Mouse (Mus musculus) heart, postnatal 14 days (tissue): ENCODE results near the gene Ms4a6b. TPM values are rescaled to one million over a fixed set of nuclear protein-coding genes. Genes with fewer than 3 reads are reported as not detected.
"Not testable (repeated sequence)": the region's sequence is repeated elsewhere in the genome, so short reads cannot be mapped to it uniquely, and the experiment has no call there.

Experiments
- DNase-seq, 2 experiments: peaks; one replicate each; pipeline ENCODE4 v3.0.0; 2021 to 2022
- intact Hi-C: fragments of 180-260 bp; cut with DNase I; formaldehyde crosslinking; loops from one replicate; pipeline ENCODE4 v1.15.1; 2025
- long read RNA-seq, 2 experiments: library from polyadenylated mRNA; stranded (forward); transcript quantifications; one replicate each; pipeline ENCODE4 v2.0.0; 2021
- total RNA-seq, 2 experiments: library from RNA; stranded (reverse); gene quantifications; 2 replicates each; pipeline ENCODE4 v1.2.3; 2021

Gene Ms4a6b
- total RNA-seq = 1 to 10 TPM; 5.9 to 7.1 TPM
- long read RNA-seq, experiment 1, transcript Ms4a6b-201 (7 exons, 1,687 nt) = major isoform, 9 of 10 reads
- long read RNA-seq, experiment 1, partial matches to known transcripts = 0 of 10 reads
- long read RNA-seq, experiment 1, other reads (novel, unspliced or antisense) = 1 of 10 reads
- long read RNA-seq, experiment 2, partial matches to known transcripts = 0 of 5 reads
- long read RNA-seq, experiment 2, other reads (novel, unspliced or antisense) = 1 of 5 reads

DNA sequence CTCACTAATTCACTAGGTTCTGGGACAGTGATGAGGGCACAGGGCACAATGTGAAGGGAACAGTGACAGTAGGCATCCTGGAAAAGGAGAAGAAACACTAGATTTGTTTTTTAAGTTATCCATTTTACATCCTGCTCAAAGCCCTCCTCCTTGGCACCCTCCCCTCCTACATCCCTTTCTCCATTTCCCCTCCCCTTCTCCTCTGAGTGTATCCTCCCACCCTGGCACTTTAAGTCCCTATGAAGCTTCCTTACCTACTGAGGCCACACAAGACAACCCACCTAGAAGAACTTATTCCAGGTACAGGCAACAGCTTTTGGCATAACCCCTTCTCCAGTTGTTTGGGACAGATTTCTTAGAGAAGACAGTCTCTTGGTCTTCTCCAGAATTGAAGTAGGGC is at the start of gene Ms4a6b:
Gene Ms4a6b, plus strand, starts transcription at position 267 of the 400 bp plus-strand sequence.
- no peak for DNase-seq
- intact Hi-C loops = no loop called here

DNA sequence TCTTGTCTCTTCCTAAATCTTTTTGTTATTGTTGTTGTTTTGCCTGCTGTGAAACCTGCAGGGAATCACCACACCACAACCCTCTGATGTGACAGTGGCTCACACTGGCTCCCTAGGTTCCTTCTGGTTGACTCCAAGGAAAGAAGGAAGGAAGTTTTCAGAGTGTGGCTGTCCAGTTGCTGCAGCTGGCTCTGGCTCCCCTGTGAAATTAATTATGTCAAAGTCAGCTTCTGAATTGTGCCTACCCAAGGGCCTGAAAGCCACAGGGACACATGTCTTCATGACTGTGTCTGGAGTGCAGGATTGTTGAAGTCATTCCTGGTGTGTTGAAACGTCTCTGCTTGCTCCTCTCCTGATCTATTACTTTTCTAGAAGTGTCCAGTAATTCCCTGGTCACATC is 48.0 kb upstream of the Ms4a6b start:
- DNase-seq, intact Hi-C loops: not testable (repeated sequence)

DNA sequence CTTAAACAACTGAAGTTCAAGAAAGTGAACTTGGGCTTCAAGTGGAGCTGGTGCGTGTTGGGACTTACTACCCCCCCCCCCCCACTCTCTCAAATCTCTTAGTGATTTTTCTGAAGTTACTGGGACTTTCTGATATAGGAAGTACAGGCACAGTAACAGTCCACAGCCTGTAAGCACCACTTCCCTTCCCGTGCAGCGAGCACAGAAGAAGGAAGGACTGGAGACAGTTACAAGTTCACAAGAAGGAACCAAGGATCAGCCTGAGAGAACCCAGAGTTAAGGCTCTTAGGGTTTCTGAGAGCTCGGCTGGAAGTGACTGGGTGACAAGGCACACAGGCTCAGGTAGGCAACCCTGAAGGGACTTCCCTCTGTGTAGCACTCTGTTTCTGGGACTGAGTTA is 47.1 kb upstream of the Ms4a6b start, which contains the start of gene Ms4a6c:
Gene Ms4a6c, plus strand, starts transcription at position 152 of the 400 bp plus-strand sequence.
- DNase-seq, intact Hi-C loops: not testable (repeated sequence)

DNA sequence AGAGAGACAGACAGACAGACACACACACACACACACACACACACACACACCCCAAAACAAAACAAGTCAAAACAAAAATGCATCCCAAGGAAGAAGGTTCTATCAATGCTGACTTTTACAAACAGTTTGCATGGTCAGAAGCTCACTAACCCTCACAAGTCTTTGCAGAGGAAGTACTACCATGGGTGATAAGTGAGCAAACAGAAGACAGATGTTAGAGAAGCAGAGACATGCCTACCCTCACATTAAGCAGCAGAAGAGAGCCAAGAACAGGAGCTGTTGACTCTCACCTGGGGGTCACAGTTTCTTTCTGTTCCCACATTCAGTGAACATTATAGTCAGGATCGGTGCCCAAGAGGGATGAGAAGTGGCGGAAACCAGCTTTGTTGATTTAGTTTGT is 36.6 kb upstream of the Ms4a6b start:
- intact Hi-C loops = no loop called here
- no peak for DNase-seq

DNA sequence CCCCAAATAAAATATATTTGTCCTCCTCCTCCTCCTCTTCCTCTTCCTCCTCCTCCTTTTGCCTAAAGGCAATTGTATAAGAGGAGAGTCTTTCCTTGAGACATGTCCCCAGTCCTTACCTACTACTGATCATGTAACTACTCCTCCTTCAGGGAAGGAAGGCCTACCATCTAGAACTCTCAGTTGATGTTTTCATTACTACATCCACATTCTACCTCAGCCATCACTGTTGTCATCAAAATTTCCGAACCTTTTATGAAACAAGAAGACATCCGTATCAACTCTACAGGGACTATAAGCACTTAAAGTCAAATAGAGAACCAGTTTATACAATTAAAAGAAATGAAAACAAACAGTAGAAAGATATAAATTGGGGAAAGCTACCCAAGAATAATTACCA is 33.6 kb upstream of the Ms4a6b start:
- DNase-seq = no peak
- intact Hi-C loops = no loop called here

DNA sequence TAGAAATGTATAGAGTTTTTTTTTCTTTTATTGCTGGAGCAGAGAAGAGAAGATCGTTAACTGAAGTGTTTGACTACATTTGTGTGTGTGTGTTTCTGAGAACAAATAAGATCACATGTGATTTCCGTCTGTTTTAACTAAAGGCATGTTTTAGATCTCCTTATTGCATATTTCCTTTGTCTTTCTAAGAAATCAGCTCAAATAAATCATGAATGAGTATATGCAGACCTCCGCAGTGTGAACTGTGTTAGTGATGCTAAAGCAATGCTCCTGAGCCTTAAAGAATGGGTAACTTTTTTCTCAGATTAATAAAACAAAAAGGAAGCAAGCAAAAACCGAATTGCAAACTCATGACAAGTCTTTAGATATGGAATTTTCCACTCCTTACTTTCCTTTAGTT is 32.4 kb upstream of the Ms4a6b start:
- no peak for DNase-seq
- intact Hi-C loops = no loop called here

DNA sequence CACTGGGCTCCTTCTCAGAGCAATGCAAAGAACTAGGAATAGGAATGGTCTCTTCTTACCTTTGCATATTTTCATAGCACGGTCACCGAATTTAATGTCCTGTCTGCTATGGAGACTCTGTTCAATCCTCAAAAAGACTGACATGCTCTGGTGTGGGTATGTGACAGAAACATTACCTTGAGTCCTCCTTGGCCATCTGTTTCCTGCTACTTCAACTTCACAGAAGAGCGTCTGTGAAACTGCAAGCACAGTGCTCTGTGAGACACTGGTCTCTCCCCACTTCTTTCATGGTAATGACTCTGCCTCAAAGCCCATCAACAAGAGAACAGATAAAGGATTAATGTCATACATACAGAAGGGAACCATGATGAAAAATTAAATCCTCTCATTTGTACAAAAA is 31.9 kb upstream of the Ms4a6b start:
- intact Hi-C loops = no loop called here
- no peak for DNase-seq

DNA sequence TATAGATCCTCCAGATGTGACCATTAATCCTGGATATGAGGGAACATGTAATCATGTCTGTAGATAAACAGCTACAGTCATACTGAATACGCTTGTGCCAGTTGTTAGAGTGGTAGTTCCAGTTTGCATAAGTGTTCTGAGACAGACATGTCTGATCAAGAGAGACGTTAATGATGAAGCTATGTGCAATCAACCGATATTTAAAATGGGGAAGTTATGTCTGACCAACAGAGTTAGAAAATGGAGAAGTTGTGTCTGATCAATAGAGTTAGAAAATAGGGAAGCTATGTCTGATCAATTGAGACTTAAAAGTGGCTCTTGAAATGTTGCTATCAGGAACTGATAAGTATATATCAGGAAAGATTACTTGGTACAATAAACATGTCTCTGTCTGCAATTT is 31.0 kb upstream of the Ms4a6b start:
- intact Hi-C loops = no loop called here
- DNase-seq = no peak

DNA sequence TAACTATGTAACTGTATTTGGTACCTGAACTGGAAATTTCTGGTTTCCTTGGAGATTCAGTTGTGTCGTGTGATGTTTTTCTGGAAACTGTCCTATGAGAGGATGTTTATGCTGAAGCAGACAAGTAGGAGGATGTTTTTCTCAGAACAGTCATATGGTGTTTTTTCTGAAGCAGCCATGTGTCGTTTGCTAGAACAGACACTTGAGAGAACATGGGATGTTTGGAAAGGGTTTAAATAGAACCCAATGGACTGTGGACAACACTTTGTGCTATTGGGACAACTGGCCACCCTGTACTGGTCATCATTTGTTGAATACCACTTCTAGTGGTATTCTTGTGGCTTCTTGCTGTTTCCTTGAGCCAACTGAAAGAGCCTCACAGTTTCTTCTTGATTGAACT is 30.6 kb upstream of the Ms4a6b start, which contains the start of gene Gm8369:
Gene Gm8369, plus strand, starts transcription at position 193 of the 400 bp plus-strand sequence.
- intact Hi-C loops = no loop called here
- DNase-seq = no peak

DNA sequence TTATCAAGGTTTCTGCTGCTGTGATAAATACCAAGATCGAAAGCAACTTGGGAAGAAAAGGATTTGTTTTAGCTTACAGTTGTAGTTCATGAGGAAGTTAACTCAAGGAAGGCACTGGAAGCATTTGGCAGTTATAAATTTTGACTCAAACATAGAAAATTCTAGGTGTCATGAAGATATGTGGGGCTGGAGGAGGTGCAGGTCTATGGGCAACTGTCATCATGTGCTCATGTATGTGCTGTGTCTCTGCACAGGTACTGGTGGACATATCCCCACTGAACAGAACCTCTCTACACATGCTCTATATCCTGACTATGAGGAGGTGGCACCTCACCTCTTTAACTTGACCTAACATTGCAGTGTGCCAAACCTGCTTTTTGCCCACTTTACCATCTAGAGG is 29.7 kb upstream of the Ms4a6b start:
- intact Hi-C loops = no loop called here

DNA sequence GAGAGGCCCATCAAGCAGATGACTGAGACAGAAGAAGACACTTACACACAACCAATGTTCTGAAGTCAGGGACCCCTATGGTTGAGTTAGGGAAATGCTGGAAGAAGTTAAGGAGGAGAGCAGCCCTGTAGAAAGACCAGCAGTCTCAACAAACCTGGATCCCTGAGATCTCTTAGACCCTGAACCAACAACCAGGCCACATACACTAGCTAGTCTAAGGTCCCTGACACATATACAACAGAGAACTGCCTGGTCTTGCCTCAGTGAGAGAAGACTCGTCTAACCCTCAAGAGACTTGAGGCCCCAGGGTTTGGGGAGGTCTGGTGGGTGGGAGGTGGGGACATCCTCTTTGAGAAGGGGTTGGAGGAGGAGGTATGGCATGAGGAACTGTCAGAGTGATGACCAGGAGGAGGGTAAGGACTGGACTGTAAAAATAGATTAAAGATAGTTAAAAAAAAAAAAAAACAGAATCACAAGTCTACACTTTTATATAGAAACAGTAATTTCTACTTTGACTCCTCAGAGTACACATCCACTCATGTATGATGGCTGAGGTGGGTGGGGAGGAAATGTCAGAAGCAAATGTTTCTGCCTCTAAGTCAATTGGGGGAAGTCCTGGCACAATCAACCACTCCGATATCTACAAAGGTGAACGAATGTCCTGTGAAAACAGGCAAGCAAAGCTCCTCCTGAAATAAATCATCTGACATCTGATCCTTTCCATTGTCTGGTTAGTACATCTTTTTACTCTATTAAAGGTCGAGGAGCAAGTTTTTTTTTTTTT is 24.7 kb upstream of the Ms4a6b start:
- no peak for DNase-seq
- intact Hi-C loops = no loop called here

More for the DNA sequence above, 29.7 kb upstream of the Ms4a6b start:
- DNase-seq = no peak

DNA sequence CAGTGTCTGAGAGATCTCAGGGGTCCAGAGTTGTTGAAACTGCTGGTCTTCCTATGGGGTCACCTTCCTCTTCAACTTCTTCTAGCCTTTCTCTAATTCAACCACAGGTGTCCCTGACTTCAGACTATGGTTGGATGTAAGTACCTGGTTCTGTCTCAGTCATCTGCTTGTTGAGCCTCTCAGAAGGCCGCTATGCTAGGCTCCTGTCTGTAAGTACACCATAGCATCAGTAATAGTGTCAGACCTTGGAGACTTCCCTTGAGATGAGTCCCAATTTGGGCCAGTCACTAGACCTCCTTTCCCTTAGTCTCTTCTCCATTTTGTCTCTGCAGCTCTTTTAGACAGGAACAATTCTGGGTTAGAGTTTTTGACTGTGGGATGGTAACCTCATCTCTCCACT is 23.6 kb upstream of the Ms4a6b start:
- DNase-seq = no peak
- intact Hi-C loops = no loop called here

DNA sequence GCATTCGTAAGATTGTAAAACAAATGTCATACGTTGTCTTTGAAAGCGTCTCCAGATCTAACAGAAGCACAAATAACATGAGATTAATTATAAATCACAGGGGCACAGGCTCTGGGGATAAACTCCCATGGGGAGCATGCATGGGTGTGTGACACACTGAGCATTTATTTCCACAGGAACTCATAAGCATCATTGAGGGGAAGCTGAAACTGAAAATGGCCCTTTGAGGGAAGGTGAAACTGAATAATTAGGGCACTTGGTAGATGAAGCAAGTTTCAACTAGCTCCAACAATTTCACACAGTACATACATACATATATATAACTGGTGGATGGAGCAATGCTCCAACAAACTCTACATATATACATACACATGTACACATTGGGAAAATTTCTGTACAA is 21.8 kb upstream of the Ms4a6b start:
- intact Hi-C loops = no loop called here
- no peak for DNase-seq

DNA sequence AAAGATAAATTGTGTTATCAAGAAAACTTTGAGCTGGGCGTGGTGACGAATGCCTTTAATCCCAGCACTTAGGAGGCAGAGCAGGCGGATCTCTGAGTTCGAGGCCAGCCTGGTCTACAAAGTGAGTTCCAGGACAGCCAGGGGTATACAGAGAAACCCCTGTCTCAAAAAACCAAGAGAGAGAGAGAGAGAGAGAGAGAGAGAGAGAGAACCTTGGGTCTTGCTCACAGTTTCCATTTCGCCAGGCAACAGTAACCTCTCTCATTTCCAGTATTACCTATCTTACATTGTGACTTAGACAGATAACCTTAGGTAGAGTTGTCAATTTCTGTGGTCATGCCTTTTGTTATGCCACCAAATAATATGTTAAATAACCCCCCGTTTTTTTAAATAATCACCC is 20.0 kb upstream of the Ms4a6b start:
- no peak for DNase-seq
- intact Hi-C loops = no loop called here

DNA sequence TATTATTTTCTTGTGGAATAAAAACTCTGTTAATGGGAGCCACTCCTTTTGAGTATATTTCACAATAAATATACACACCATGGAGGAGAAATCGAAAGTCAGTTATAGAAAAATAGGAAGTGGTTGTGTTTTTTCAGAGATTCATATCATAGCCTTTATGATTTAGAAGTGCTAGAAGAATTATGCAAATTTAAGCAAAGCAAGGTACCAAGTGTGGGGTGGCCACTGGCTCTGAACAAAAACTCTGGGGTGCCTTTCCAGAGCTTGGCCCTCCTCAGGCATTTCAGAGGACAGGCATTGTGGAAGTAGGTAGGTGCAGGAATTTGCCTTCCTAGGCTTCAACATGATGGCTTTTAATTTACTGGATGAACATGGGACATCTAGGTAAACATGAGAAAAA is 19.0 kb upstream of the Ms4a6b start:
- DNase-seq, intact Hi-C loops: not testable (repeated sequence)

DNA sequence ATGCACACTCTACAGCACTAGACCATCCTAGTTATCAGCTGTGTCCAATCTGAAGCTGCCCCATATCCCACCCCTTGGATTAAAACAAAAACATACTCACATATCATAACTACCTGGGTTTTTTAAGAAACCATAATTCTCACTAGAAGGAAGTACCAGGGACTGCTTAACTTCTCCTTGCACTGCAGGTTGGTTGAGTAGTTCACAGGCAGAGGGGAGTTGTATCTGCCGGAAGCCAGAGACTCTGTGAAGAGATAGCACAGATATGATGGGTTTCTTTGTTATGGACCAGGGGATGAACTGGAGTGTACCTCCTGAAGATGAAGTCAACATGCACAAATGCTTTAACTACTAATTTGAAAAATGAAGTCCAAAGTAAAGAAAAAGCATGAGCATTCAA is 15.5 kb upstream of the Ms4a6b start:
- intact Hi-C loops = loop anchor here (2.0 kb wide), 1 partner anchor 48 kb away; no protein-coding TSS in a partner anchor
- DNase-seq = no peak

DNA sequence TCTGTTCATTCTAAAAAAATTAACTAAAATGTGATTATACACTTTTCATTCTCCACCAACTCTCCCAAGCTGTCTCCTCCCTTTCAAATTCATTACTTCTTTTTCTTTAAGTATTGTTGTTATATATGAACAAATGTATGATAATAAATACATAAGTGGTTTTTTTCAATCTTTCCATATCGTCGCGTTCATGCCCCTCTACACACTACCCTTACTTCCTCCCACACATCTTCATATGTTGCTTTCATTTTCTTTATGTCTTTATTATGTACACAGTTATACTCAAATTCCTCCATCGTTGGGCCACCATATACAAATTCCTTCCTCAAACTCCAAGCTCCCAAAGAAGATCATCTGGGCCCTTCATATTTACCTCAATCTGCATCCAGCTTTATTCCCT is 15.0 kb upstream of the Ms4a6b start:
- intact Hi-C loops = loop anchor here (2.0 kb wide), 1 partner anchor 47 kb away; no protein-coding TSS in a partner anchor
- DNase-seq = no peak

DNA sequence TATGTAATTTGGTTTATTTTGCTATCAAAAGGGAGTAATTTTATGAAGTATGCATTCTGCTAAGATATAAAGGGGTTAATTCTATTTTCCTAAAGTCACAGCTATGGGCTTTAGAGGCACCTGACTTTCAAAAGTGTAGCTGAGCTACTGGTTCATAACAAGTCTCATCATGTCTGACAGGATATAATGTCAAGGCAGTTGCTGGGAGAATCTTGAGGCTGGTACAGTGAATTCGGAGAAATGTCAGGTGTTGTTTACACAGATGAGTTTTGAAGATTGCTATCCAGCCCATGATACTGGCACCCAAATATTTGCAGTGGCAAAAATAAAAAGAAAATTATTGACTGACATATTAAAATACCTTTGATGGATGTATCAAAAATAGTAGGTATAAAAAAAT is 11.5 kb upstream of the Ms4a6b start:
- intact Hi-C loops = no loop called here
- no peak for DNase-seq

DNA sequence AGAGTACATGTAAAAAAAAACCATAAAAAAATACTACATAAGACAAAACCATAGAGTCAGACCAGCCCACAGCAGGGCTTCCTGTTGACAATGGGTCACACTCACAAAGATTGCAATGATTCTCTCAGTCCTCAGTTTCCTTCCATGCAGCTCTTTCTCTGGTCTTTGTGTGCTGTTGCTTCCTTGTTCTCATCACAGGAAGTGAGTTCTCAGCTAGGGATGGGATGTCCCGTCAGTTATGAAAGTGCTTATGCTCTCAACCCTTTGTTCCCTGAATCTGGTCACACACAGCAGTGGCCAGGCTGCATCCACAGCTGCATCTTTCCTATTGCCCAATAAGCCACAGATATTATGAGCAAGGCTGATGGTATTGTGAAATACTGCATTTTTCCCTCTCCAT is 2.9 kb upstream of the Ms4a6b start:
- intact Hi-C loops = no loop called here
- DNase-seq = no peak

DNA sequence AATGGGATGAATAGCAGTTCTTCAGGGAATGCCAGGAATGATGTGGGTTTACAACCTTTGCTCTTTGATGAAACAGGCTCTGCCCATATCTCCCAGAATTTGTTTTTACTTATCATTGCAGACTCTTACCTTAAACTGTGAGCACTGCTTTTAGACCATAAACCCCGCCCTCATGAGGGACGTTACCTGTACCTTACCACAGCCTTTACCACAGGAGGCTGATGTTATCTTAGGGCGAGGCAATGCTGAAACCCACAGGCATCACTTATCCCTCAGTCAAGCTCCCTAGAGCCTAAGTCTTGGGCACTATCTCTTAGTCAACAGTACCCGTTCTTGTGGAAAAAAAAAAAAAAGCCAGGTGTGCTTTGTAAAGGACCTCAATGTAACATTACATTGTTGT is 533 bp downstream of the Ms4a6b start:
- DNase-seq = no peak
- intact Hi-C loops = no loop called here

DNA sequence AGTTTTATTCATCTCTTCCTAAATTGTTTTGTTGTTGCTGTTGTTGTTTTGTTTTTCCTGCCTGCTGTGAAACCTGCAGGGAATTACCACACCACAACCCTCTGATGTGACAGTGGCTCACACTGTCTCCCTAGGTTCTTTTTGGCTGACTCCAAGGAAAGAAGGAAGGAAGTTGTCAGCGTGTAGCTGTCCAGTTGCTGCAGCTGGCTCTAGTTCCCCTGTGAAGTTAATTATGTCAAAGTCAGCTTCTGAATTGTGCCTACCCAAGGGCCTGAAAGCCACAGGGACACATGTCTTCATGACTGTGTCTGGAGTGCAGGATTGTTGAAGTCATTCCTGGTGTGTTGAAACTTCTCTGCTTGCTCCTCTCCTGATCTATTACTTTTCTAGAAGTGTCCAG is 1.1 kb downstream of the Ms4a6b start:
- DNase-seq = peak in 1 of 2 experiments; percentile 10
- intact Hi-C loops = not testable (repeated sequence)

DNA sequence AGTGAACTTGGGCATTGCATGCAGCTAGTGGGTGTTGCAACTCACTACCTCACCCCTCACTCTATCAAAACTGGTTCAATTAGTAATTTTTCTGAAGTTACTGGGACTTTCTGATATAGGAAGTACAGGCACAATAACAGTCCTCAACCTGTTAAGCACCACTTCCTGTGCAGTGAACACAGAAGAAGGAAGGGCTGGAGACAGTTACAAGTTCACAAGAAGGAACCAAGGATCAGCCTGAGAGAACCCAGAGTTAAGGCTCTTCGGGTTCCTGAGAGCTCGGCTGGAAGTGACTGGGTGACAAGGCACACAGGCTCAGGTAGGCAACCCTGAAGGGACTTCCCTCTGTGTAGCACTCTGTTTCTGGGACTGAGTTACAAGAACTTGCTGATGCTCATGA is 2.0 kb downstream of the Ms4a6b start:
- DNase-seq, intact Hi-C loops: not testable (repeated sequence)
